Mouse (Mus musculus) cerebellum, adult 9-11 months (tissue): ENCODE measurements around the gene Tnfsf13.

ENCODE experiments used
- DNase-seq: peaks from one replicate; pipeline ENCODE4 v3.0.0; 2022

Gene Tnfsf13

GRCm38 (mm10) chr11:69645860-69646259 lies 39.7 kb downstream of the Tnfsf13 start:
- DNase-seq, result no peak

GRCm38 (mm10) chr11:69635471-69635870 lies 50.1 kb downstream of the Tnfsf13 start:
- no peak for DNase-seq

GRCm38 (mm10) chr11:69633128-69633866 lies 52.3 kb downstream of the Tnfsf13 start:
- DNase-seq, result peak; percentile 82
